Mouse (Mus musculus): ENCODE results near the gene Ift80.

DNA sequence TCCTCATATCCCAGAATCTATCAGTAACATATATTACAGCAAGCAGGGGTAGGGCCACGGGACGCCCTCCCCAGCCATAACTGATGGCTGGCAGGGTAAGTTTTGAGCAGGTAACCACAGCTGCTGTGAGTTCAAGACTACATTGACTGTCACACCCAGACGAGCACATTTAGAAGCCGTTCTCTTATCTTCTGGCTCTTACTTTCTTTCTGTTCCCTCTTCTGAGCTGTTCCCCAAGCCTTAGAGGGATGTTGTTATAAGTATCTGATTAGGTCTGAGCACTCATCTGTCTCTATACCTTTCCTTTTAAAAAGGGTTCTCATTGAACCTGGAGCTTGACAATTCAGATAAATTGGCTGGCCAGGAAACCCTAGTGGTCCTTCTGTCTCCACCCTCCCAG is 96.9 kb downstream of the Ift80 start:
- TF ChIP-seq CTCF (IDR thresholded peaks at IDR 0.05; ENCODE audit: low read depth, low read length), result no peak
- no peak for TF ChIP-seq GATA1 (IDR thresholded peaks at IDR 0.05; ENCODE audit: borderline replicate concordance, low read length)
- no peak for TF ChIP-seq POLR2AphosphoS5 (IDR thresholded peaks at IDR 0.05; ENCODE audit: insufficient replicate concordance, low read depth, low read length)
- TF ChIP-seq TAL1 (conservative IDR thresholded peaks at IDR 0.05; ENCODE audit: low read depth, low read length), result no peak

Measured in G1E (cell line).